Mouse (Mus musculus): ENCODE results near the gene Gm49711. TPM values are rescaled to one million over a fixed set of nuclear protein-coding genes. Genes with fewer than 3 reads are reported as not detected.
"Not testable (repeated sequence)": the region's sequence is repeated elsewhere in the genome, so short reads cannot be mapped to it uniquely, and the experiment has no call there.

Gene Gm49711
- total RNA-seq, 4 experiments from 2014 or later = not detected

GRCm38 (mm10) chr16:92195094-92195493 lies 137.0 kb downstream of the Gm49711 start:
- DNase-seq = no peak

DNA sequence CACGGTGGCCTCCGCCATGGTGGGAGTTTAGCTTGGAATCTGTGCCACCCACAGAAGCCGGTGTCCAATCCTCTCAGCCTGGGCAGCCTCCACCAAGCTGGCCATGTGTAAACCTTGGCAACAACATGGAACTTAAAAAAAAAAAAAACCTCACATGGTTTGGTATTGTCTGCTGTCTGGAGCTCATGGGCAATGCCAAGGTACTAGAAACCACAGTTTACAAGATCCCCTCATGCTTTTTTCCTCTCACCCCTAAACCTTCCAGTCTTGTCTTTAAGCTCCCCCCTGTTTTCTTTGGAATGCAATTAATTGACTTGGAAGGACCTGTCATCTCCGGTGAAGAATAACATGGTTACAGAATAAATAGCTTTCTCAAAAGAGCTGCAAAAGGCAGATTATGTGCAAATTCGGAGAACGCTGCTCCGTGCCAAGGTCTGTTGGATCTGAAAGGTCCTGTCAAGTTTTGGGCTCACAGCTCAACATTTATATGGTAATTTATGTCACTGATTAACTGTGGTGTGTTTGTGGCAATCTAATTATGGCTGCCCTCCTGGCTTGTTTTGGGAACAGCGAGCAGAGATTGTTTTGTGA lies 138.7 kb downstream of the Gm49711 start:
- no peak for DNase-seq

DNA sequence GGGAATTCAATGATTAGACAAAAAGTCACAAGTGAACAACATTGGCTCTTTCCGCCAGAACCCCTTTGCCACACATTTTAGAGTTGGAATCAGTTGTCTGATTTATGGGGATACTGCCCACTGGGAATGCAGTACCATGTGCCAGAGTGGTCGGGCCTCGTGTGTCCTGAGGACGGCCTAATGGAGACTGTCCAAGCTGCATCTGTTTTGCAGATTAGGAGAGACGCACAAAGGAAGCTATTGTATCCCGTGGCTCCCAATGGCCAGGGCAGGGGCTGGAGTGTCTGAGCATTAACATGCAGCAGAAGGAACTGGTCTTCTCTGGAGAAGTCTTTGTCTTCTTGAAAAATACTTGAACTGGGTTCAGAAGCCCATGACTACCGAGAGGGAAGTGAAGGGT lies 142.5 kb downstream of the Gm49711 start:
- DNase-seq = no peak

DNA sequence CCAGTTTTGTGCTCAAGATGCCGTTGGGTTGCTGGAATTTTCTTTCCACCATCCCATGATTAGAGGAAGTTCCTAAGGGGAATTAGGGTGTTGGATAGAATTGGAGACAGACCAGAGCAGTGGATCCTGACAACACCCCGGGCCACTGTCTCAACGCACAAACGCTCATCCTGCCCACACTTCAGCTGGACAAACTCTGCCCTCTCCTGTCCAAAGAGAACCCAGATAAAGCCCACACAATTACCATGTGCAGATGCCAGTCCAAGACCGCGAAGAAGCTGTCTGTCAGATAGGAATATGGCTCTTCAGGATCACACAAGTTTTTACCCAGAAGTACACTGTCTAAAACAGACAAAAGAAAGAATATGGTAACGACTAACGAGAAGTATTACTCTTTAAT lies 145.5 kb downstream of the Gm49711 start:
- DNase-seq = no peak

GRCm38 (mm10) chr16:92209291-92209781 lies 151.2 kb downstream of the Gm49711 start:
- no peak for DNase-seq

GRCm38 (mm10) chr16:92210316-92210715 lies 152.2 kb downstream of the Gm49711 start:
- DNase-seq = not testable (repeated sequence)

GRCm38 (mm10) chr16:92213911-92214310 lies 155.8 kb downstream of the Gm49711 start:
- DNase-seq = not testable (repeated sequence)

DNA sequence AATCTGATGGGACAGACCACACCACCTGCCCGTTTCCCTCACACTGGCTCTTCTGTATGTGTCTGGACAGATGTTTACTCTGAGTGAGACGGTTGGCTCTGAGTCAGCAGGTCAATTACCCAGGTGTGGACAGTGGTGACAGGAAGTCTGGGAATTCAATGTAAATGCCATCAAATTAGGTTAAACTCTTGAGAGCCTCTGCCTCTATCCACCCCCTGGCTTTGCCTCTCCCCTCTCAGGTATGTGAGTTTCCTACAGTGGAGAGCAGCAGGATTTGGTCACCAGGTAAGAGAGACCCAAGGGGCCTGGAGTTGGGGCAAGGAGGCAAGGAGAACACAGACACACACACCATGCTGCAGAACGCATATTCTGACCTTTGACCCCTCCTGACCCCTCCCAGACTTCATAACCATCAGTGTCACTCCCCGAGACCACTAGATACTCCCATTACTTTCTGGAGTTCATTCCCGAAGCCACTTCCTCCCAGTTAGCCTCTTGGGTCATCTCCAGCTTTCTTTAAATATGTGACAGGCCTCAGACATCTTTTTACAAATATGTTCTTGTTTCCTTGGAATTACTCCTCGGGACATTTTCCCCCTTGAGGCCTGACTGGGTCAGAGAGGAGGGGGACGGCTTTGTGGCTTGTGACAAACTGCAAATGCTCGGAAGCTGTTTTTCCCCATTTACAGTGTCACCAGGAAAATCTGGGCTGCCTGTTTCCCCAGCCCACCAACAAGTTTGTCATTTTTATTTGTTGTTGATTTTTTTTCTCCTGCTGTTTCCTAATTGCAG lies 157.7 kb downstream of the Gm49711 start:
- DNase-seq = no peak

- DNase-seq = no peak
Measured at GRCm38 (mm10) chr16:92220754-92221153, 162.6 kb downstream of the Gm49711 start.

DNA sequence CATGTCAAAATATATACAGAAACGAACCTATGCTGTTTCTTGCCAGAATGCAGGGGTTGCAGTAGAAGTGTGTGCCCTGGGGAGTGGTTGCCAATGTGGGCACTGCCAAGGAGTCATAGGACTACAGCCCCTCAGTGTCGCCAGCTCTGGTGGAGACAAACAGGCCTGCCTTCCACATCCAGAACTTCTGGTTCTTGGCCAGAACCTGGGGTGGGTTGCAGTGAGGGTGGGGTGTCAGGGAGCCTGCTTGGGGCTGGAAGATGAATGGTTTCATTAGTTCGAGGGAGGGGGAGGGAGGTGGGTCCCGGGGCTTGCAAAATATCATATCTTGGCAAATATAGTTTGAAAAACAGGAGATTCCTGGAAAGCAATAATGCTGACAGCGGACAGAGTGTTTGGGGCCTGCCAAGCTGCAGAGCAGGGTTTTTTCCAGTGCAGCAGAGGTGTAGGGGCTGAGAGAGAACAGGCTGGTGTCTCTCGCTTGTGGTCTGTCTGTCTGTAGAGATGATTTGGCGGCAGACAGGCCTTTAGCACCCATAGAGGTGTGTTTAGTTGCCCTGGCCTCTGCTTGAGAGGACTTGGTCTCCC lies 170.3 kb downstream of the Gm49711 start:
- DNase-seq = no peak

- no peak for DNase-seq
Measured at GRCm38 (mm10) chr16:92230476-92230931, 172.4 kb downstream of the Gm49711 start.

- DNase-seq = no peak
Measured at GRCm38 (mm10) chr16:92234530-92234929, 176.4 kb downstream of the Gm49711 start.

GRCm38 (mm10) chr16:92235222-92235621 lies 177.1 kb downstream of the Gm49711 start:
- no peak for DNase-seq

Other genes with a start within 250 kb of the Gm49711 start
- 100 to 1,000 TPM in 1 of 4 experiments, 10 to 100 TPM in 3; 80.9 to 100 (median 87.2) TPM for gene Mrps6, start within 50 bp of the Gm49711 start, total RNA-seq (2022)
- 10 to 100 TPM; 28.5 to 51.7 (median 35.6) TPM for gene Slc5a3, start within 50 bp of the Gm49711 start, total RNA-seq (2022)
- gene Kcne2, start 234.1 kb downstream of the Gm49711 start, total RNA-seq (2022) = not detected
- 10 to 100 TPM; 52.1 to 83.0 (median 64.7) TPM for gene Smim11, start 243.0 kb downstream of the Gm49711 start, total RNA-seq (2022)